Mouse (Mus musculus): ENCODE results near the gene Ywhae. TPM values are rescaled to one million over a fixed set of nuclear protein-coding genes. Genes with fewer than 3 reads are reported as not detected.
"Not testable (repeated sequence)": the region's sequence is repeated elsewhere in the genome, so short reads cannot be mapped to it uniquely, and the experiment has no call there.

Ywhae gene
- total and polyA plus RNA-seq, 2 experiments from 2014 or later = 341 to 1,657 TPM

GRCm38 (mm10) chr11:75715556-75715955, 17.1 kb upstream of the Ywhae start:
- WGBS = 15% methylated on average over 12 of the region's 12 CpGs
- Histone ChIP-seq H3K4me1 (ENCODE audit: insufficient read depth, low read length) (no peaks in the 10 kb centered on the region), H3K27ac (ENCODE audit: low read depth, low read length) (no peak overlapping the region), H3K4me3 (ENCODE audit: low read depth, low read length) (no peak overlapping the region), H3K9me3 (ENCODE audit: low read length) (no peaks in the 10 kb centered on the region), H3K9ac (replicated peaks; ENCODE audit: low read length, poor library complexity, severe bottlenecking) (no peak overlapping the region), H3K27me3 (ENCODE audit: insufficient read depth, low read length) (no peaks in the 10 kb centered on the region), H3K4me2 (ENCODE audit: low read depth, low read length, poor library complexity, severe bottlenecking) (no peak overlapping the region), H3K36me3 (ENCODE audit: insufficient read depth, low read length) (no peaks in the 10 kb centered on the region)
- DNase-seq (ENCODE audit: low spot score) (no peak), ATAC-seq (ENCODE audit: low FRiP score) (no peak)
- no peak for TF ChIP-seq CTCF (IDR thresholded peaks at IDR 0.05)

GRCm38 (mm10) chr11:75716661-75717325, 15.9 kb upstream of the Ywhae start:
- no peak overlapping the region for H3K27ac ChIP-seq (ENCODE audit: low read depth, low read length)
- no peak overlapping the region for H3K9ac ChIP-seq (replicated peaks; ENCODE audit: low read length, poor library complexity, severe bottlenecking)
- no peaks in the 10 kb centered on the region for H3K9me3 ChIP-seq (ENCODE audit: low read length)
- H3K4me1 ChIP-seq (ENCODE audit: insufficient read depth, low read length) = no peaks in the 10 kb centered on the region
- TF ChIP-seq CTCF (IDR thresholded peaks at IDR 0.05) = peak; percentile 35; the same call in 1 of the 2 replicates
- 78% methylated on average over 8 of the region's 8 CpGs for WGBS
- H3K4me2 ChIP-seq (ENCODE audit: low read depth, low read length, poor library complexity, severe bottlenecking) = no peak overlapping the region
- ATAC-seq (ENCODE audit: low FRiP score) (no peak), DNase-seq (ENCODE audit: low spot score) (no peak)
- H3K36me3 ChIP-seq (ENCODE audit: insufficient read depth, low read length) = no peaks in the 10 kb centered on the region
- no peaks in the 10 kb centered on the region for H3K27me3 ChIP-seq (ENCODE audit: insufficient read depth, low read length)
- no peak overlapping the region for H3K4me3 ChIP-seq (ENCODE audit: low read depth, low read length)

GRCm38 (mm10) chr11:75722339-75722738, 10.3 kb upstream of the Ywhae start:
- no peak for TF ChIP-seq CTCF (IDR thresholded peaks at IDR 0.05)
- no peak overlapping the region for H3K27ac ChIP-seq (ENCODE audit: low read depth, low read length)
- no peak for DNase-seq (ENCODE audit: low spot score)
- no peak overlapping the region for H3K9ac ChIP-seq (replicated peaks; ENCODE audit: low read length, poor library complexity, severe bottlenecking)
- WGBS = 67% methylated on average over 4 of the region's 4 CpGs
- no peaks in the 10 kb centered on the region for H3K27me3 ChIP-seq (ENCODE audit: insufficient read depth, low read length)
- ATAC-seq (ENCODE audit: low FRiP score) = no peak
- no peaks in the 10 kb centered on the region for H3K9me3 ChIP-seq (ENCODE audit: low read length)
- no peaks in the 10 kb centered on the region for H3K4me1 ChIP-seq (ENCODE audit: insufficient read depth, low read length)
- H3K4me3 ChIP-seq (ENCODE audit: low read depth, low read length) = no peak overlapping the region
- no peaks in the 10 kb centered on the region for H3K36me3 ChIP-seq (ENCODE audit: insufficient read depth, low read length)
- H3K4me2 ChIP-seq (ENCODE audit: low read depth, low read length, poor library complexity, severe bottlenecking) = no peak overlapping the region

- ATAC-seq (ENCODE audit: low FRiP score) (no peak), DNase-seq (ENCODE audit: low spot score) (no peak)
- Histone ChIP-seq H3K4me3 (ENCODE audit: low read depth, low read length) (no peak overlapping the region), H3K27ac (ENCODE audit: low read depth, low read length) (no peak overlapping the region), H3K9me3 (ENCODE audit: low read length) (no peaks in the 10 kb centered on the region), H3K4me2 (ENCODE audit: low read depth, low read length, poor library complexity, severe bottlenecking) (no peak overlapping the region), H3K36me3 (ENCODE audit: insufficient read depth, low read length) (no peaks in the 10 kb centered on the region), H3K4me1 (ENCODE audit: insufficient read depth, low read length) (peaks cover 3% of the 10 kb centered on the region; the same call in 1 of the 2 replicates), H3K27me3 (ENCODE audit: insufficient read depth, low read length) (no peaks in the 10 kb centered on the region), H3K9ac (replicated peaks; ENCODE audit: low read length, poor library complexity, severe bottlenecking) (no peak overlapping the region)
- no peak for TF ChIP-seq CTCF (IDR thresholded peaks at IDR 0.05)
- WGBS = 68% methylated on average over 2 of the region's 2 CpGs
Observed at GRCm38 (mm10) chr11:75727168-75727567, 5.5 kb upstream of the Ywhae start.

- not testable (repeated sequence) for DNase-seq (ENCODE audit: low spot score); H3K27ac ChIP-seq (ENCODE audit: low read depth, low read length); ATAC-seq (ENCODE audit: low FRiP score); H3K4me1 ChIP-seq (ENCODE audit: insufficient read depth, low read length); H3K9me3 ChIP-seq (ENCODE audit: low read length); H3K4me3 ChIP-seq (ENCODE audit: low read depth, low read length); H3K36me3 ChIP-seq (ENCODE audit: insufficient read depth, low read length); H3K4me2 ChIP-seq (ENCODE audit: low read depth, low read length, poor library complexity, severe bottlenecking); H3K27me3 ChIP-seq (ENCODE audit: insufficient read depth, low read length); H3K9ac ChIP-seq (replicated peaks; ENCODE audit: low read length, poor library complexity, severe bottlenecking)
- 93% methylated on average over 6 of the region's 6 CpGs for WGBS
Observed at GRCm38 (mm10) chr11:75727659-75728058, 5.0 kb upstream of the Ywhae start.

- Histone ChIP-seq H3K27ac (ENCODE audit: low read depth, low read length) (peak overlapping the region; percentile 100), H3K9me3 (ENCODE audit: low read length) (no peaks in the 10 kb centered on the region), H3K4me1 (ENCODE audit: insufficient read depth, low read length) (peaks cover 12% of the 10 kb centered on the region; the same call in 1 of the 2 replicates), H3K4me2 (ENCODE audit: low read depth, low read length, poor library complexity, severe bottlenecking) (peak overlapping the region; percentile 73), H3K36me3 (ENCODE audit: insufficient read depth, low read length) (no peaks in the 10 kb centered on the region), H3K4me3 (ENCODE audit: low read depth, low read length) (peak overlapping the region; percentile 85), H3K9ac (replicated peaks; ENCODE audit: low read length, poor library complexity, severe bottlenecking) (peak overlapping the region; percentile 98), H3K27me3 (ENCODE audit: insufficient read depth, low read length) (no peaks in the 10 kb centered on the region)
- under 1% methylated on average over 45 of the region's 52 CpGs for WGBS
- peak; percentile 53 for DNase-seq (ENCODE audit: low spot score)
- ATAC-seq (ENCODE audit: low FRiP score) = peak; percentile 72
- TF ChIP-seq CTCF (IDR thresholded peaks at IDR 0.05) = peak; percentile 9; the same call in 1 of the 2 replicates
Observed at GRCm38 (mm10) chr11:75733227-75733940, 715 bp downstream of the Ywhae start.
